Mouse (Mus musculus): Measurements from ENCODE around the gene Olfr161. TPM values are rescaled to one million over a fixed set of nuclear protein-coding genes. Genes with fewer than 3 reads are reported as not detected.
"Not testable (repeated sequence)": the region's sequence is repeated elsewhere in the genome, so short reads cannot be mapped to it uniquely, and the experiment has no call there.

The Olfr161 gene
- polyA plus RNA-seq, 2 experiments = not detected

- not testable (repeated sequence) for H3K9ac ChIP-seq (replicated peaks); H3K27ac ChIP-seq
Observed at GRCm38 (mm10) chr16:3632572-3633361, 41.9 kb downstream of the Olfr161 start.

More at GRCm38 (mm10) chr16:3632572-3633361, 41.9 kb downstream of the Olfr161 start:
- ATAC-seq (ENCODE audit: insufficient read depth); H3K4me2 ChIP-seq (ENCODE audit: low read depth); H3K9me3 ChIP-seq (ENCODE audit: control insufficient read depth, low read length); H3K36me3 ChIP-seq (replicated peaks; ENCODE audit: control insufficient read depth, insufficient read depth, low read depth); H3K27me3 ChIP-seq (ENCODE audit: control insufficient read depth, insufficient read depth, low read length); H3K4me1 ChIP-seq (replicated peaks; ENCODE audit: control insufficient read depth in 2 of 2, insufficient read depth in 2 of 2, low read length in 1 of 2); DNase-seq (ENCODE audit: low read depth in 3 of 3, low spot score in 3 of 3): not testable (repeated sequence)
- peak; percentile 30 for TF ChIP-seq CTCF (IDR thresholded peaks at IDR 0.05; ENCODE audit: low read depth)
- H3K4me3 ChIP-seq (ENCODE audit: insufficient read depth in 1 of 2, low read depth in 2 of 2, low read length in 2 of 2) = peak overlapping the region in 1 of 2 experiments; percentile 6; a peak in 1 of 4 replicates
- 38% methylated on average over 27 of the region's 27 CpGs for WGBS (ENCODE audit: insufficient replicate concordance)

Other genes with a start within 250 kb of the Olfr161 start
- 0.14 and 0.21 TPM in 2 replicates for gene Mefv, start 127.1 kb downstream of the Olfr161 start, polyA plus RNA-seq (2012; rRNA removed)
- gene Mefv, start 127.1 kb downstream of the Olfr161 start, polyA plus RNA-seq (2014; fragmentation: Nextera tagmentation; extraction: Ambion mirVana) = 0.27 TPM in 2 replicates
- gene Zfp263, start 153.1 kb downstream of the Olfr161 start, polyA plus RNA-seq (2012; rRNA removed) = 2.8 and 4.8 TPM in 2 replicates
- gene Zfp263, start 153.1 kb downstream of the Olfr161 start, polyA plus RNA-seq (2014; fragmentation: Nextera tagmentation; extraction: Ambion mirVana) = 4.5 and 6.8 TPM in 2 replicates
- not detected in 2 replicates for gene Olfr15, start 239.8 kb downstream of the Olfr161 start, polyA plus RNA-seq (2012; rRNA removed)
- not detected in 2 replicates for gene Olfr15, start 239.8 kb downstream of the Olfr161 start, polyA plus RNA-seq (2014; fragmentation: Nextera tagmentation; extraction: Ambion mirVana)

Measured in liver, embryonic 14.5 days (tissue).